Mouse (Mus musculus): ENCODE results near the gene Acot8. TPM values are rescaled to one million over a fixed set of nuclear protein-coding genes. Genes with fewer than 3 reads are reported as not detected.

The Acot8 gene
- polyA plus RNA-seq, 1 experiment from 2014 or later: 24.2 TPM

- H3K27ac ChIP-seq (ENCODE audit: low read depth, low read length): no peak within 1 kb of the TSS
- H3K36me3 ChIP-seq (ENCODE audit: control insufficient read depth, insufficient read depth, low read length): no peaks in the 10 kb centered on the region
- no peaks in the 10 kb centered on the region for H3K27me3 ChIP-seq (ENCODE audit: control insufficient read depth, insufficient read depth, low read length)
- no peak within 1 kb of the TSS for H3K4me3 ChIP-seq (ENCODE audit: low read depth, low read length)
- H3K9ac ChIP-seq (replicated peaks; ENCODE audit: low read depth, low read length): no peak within 1 kb of the TSS
- 76% methylated on average over 8 of the region's 8 CpGs for WGBS
- no peaks in the 10 kb centered on the region for H3K4me1 ChIP-seq (ENCODE audit: control insufficient read depth, insufficient read depth, low read length)
- no peak for ATAC-seq (ENCODE audit: low read depth)
- no peaks in the 10 kb centered on the region for H3K9me3 ChIP-seq (ENCODE audit: control insufficient read depth, low read length)
- no peak within 1 kb of the TSS for H3K4me2 ChIP-seq (ENCODE audit: low read depth, low read length)
Observed at GRCm38 (mm10) chr2:164779481-164780086, 25.1 kb downstream of the Acot8 start, which contains the start of gene Tnnc2. Tnnc2 (minus strand) TSS chr2:164779967.

GRCm38 (mm10) chr2:164778809-164779208 lies 25.9 kb downstream of the Acot8 start:
- 87% methylated on average over 7 of the region's 7 CpGs for WGBS

GRCm38 (mm10) chr2:164778015-164778287 lies 26.7 kb downstream of the Acot8 start:
- Histone ChIP-seq H3K36me3 (ENCODE audit: control insufficient read depth, insufficient read depth, low read length) (no peaks in the 10 kb centered on the region), H3K27ac (ENCODE audit: low read depth, low read length) (no peak overlapping the region), H3K9me3 (ENCODE audit: control insufficient read depth, low read length) (no peaks in the 10 kb centered on the region), H3K27me3 (ENCODE audit: control insufficient read depth, insufficient read depth, low read length) (no peaks in the 10 kb centered on the region), H3K4me2 (ENCODE audit: low read depth, low read length) (no peak overlapping the region), H3K4me1 (ENCODE audit: control insufficient read depth, insufficient read depth, low read length) (no peaks in the 10 kb centered on the region), H3K9ac (replicated peaks; ENCODE audit: low read depth, low read length) (no peak overlapping the region), H3K4me3 (ENCODE audit: low read depth, low read length) (no peak overlapping the region)
- 92% methylated on average over 11 of the region's 11 CpGs for WGBS
- no peak for ATAC-seq (ENCODE audit: low read depth)

More at GRCm38 (mm10) chr2:164778809-164779208, 25.9 kb downstream of the Acot8 start:
- ATAC-seq (ENCODE audit: low read depth): no peak
- Histone ChIP-seq H3K9ac (replicated peaks; ENCODE audit: low read depth, low read length) (no peak overlapping the region), H3K4me2 (ENCODE audit: low read depth, low read length) (no peak overlapping the region), H3K27me3 (ENCODE audit: control insufficient read depth, insufficient read depth, low read length) (no peaks in the 10 kb centered on the region), H3K9me3 (ENCODE audit: control insufficient read depth, low read length) (no peaks in the 10 kb centered on the region), H3K4me1 (ENCODE audit: control insufficient read depth, insufficient read depth, low read length) (no peaks in the 10 kb centered on the region), H3K36me3 (ENCODE audit: control insufficient read depth, insufficient read depth, low read length) (no peaks in the 10 kb centered on the region), H3K4me3 (ENCODE audit: low read depth, low read length) (no peak overlapping the region), H3K27ac (ENCODE audit: low read depth, low read length) (no peak overlapping the region)

- Histone ChIP-seq H3K27ac (ENCODE audit: low read depth, low read length) (no peak overlapping the region), H3K4me1 (ENCODE audit: control insufficient read depth, insufficient read depth, low read length) (no peaks in the 10 kb centered on the region), H3K36me3 (ENCODE audit: control insufficient read depth, insufficient read depth, low read length) (no peaks in the 10 kb centered on the region), H3K27me3 (ENCODE audit: control insufficient read depth, insufficient read depth, low read length) (no peaks in the 10 kb centered on the region), H3K4me2 (ENCODE audit: low read depth, low read length) (no peak overlapping the region), H3K4me3 (ENCODE audit: low read depth, low read length) (no peak overlapping the region), H3K9me3 (ENCODE audit: control insufficient read depth, low read length) (no peaks in the 10 kb centered on the region), H3K9ac (replicated peaks; ENCODE audit: low read depth, low read length) (no peak overlapping the region)
- WGBS: 85% methylated on average over 30 of the region's 30 CpGs
- no peak for ATAC-seq (ENCODE audit: low read depth)
Observed at GRCm38 (mm10) chr2:164777246-164778014, 27.3 kb downstream of the Acot8 start.

GRCm38 (mm10) chr2:164776801-164777200 lies 27.9 kb downstream of the Acot8 start:
- Histone ChIP-seq H3K4me2 (ENCODE audit: low read depth, low read length) (no peak overlapping the region), H3K36me3 (ENCODE audit: control insufficient read depth, insufficient read depth, low read length) (no peaks in the 10 kb centered on the region), H3K27me3 (ENCODE audit: control insufficient read depth, insufficient read depth, low read length) (no peaks in the 10 kb centered on the region), H3K9ac (replicated peaks; ENCODE audit: low read depth, low read length) (no peak overlapping the region), H3K27ac (ENCODE audit: low read depth, low read length) (no peak overlapping the region), H3K4me1 (ENCODE audit: control insufficient read depth, insufficient read depth, low read length) (no peaks in the 10 kb centered on the region), H3K4me3 (ENCODE audit: low read depth, low read length) (no peak overlapping the region), H3K9me3 (ENCODE audit: control insufficient read depth, low read length) (no peaks in the 10 kb centered on the region)
- 68% methylated on average over 17 of the region's 17 CpGs for WGBS
- ATAC-seq (ENCODE audit: low read depth): no peak

- H3K27ac ChIP-seq (ENCODE audit: low read depth, low read length): no peak overlapping the region
- WGBS: 89% methylated on average over 6 of the region's 6 CpGs
- H3K4me3 ChIP-seq (ENCODE audit: low read depth, low read length): no peak overlapping the region
- H3K27me3 ChIP-seq (ENCODE audit: control insufficient read depth, insufficient read depth, low read length): no peaks in the 10 kb centered on the region
- no peak overlapping the region for H3K9ac ChIP-seq (replicated peaks; ENCODE audit: low read depth, low read length)
- no peak overlapping the region for H3K4me2 ChIP-seq (ENCODE audit: low read depth, low read length)
- no peaks in the 10 kb centered on the region for H3K36me3 ChIP-seq (ENCODE audit: control insufficient read depth, insufficient read depth, low read length)
- no peaks in the 10 kb centered on the region for H3K9me3 ChIP-seq (ENCODE audit: control insufficient read depth, low read length)
- 0 out of 2 replicates have a peak, but pooled peaks cover 2% of the 10 kb centered on the region for H3K4me1 ChIP-seq (ENCODE audit: control insufficient read depth, insufficient read depth, low read length)
- ATAC-seq (ENCODE audit: low read depth): no peak
Observed at GRCm38 (mm10) chr2:164776130-164776529, 28.6 kb downstream of the Acot8 start.

- ATAC-seq (ENCODE audit: low read depth): no peak
- no peaks in the 10 kb centered on the region for H3K9me3 ChIP-seq (ENCODE audit: control insufficient read depth, low read length)
- peaks cover 12% of the 10 kb centered on the region for H3K4me1 ChIP-seq (ENCODE audit: control insufficient read depth, insufficient read depth, low read length)
- no peak overlapping the region for H3K4me2 ChIP-seq (ENCODE audit: low read depth, low read length)
- no peaks in the 10 kb centered on the region for H3K27me3 ChIP-seq (ENCODE audit: control insufficient read depth, insufficient read depth, low read length)
- H3K36me3 ChIP-seq (ENCODE audit: control insufficient read depth, insufficient read depth, low read length): no peaks in the 10 kb centered on the region
- H3K4me3 ChIP-seq (ENCODE audit: low read depth, low read length): no peak overlapping the region
- 88% methylated on average over 5 of the region's 5 CpGs for WGBS
- H3K9ac ChIP-seq (replicated peaks; ENCODE audit: low read depth, low read length): no peak overlapping the region
- H3K27ac ChIP-seq (ENCODE audit: low read depth, low read length): no peak overlapping the region
Observed at GRCm38 (mm10) chr2:164773989-164774364, 30.7 kb downstream of the Acot8 start.

GRCm38 (mm10) chr2:164773229-164773988 lies 31.3 kb downstream of the Acot8 start:
- no peaks in the 10 kb centered on the region for H3K27me3 ChIP-seq (ENCODE audit: control insufficient read depth, insufficient read depth, low read length)
- no peaks in the 10 kb centered on the region for H3K9me3 ChIP-seq (ENCODE audit: control insufficient read depth, low read length)
- H3K36me3 ChIP-seq (ENCODE audit: control insufficient read depth, insufficient read depth, low read length): no peaks in the 10 kb centered on the region
- H3K4me3 ChIP-seq (ENCODE audit: low read depth, low read length): no peak overlapping the region
- no peak overlapping the region for H3K27ac ChIP-seq (ENCODE audit: low read depth, low read length)
- no peak overlapping the region for H3K9ac ChIP-seq (replicated peaks; ENCODE audit: low read depth, low read length)
- peaks cover 12% of the 10 kb centered on the region for H3K4me1 ChIP-seq (ENCODE audit: control insufficient read depth, insufficient read depth, low read length)
- ATAC-seq (ENCODE audit: low read depth): no peak
- no peak overlapping the region for H3K4me2 ChIP-seq (ENCODE audit: low read depth, low read length)
- 79% methylated on average over 14 of the region's 14 CpGs for WGBS

GRCm38 (mm10) chr2:164771123-164771522 lies 33.6 kb downstream of the Acot8 start:
- Histone ChIP-seq H3K9me3 (ENCODE audit: control insufficient read depth, low read length) (no peaks in the 10 kb centered on the region), H3K4me2 (ENCODE audit: low read depth, low read length) (peak overlapping the region; percentile 95; the same call in 1 of the 2 replicates), H3K36me3 (ENCODE audit: control insufficient read depth, insufficient read depth, low read length) (peaks cover 15% of the 10 kb centered on the region; the same call in 1 of the 2 replicates), H3K27me3 (ENCODE audit: control insufficient read depth, insufficient read depth, low read length) (no peaks in the 10 kb centered on the region), H3K27ac (ENCODE audit: low read depth, low read length) (no peak overlapping the region), H3K4me3 (ENCODE audit: low read depth, low read length) (no peak overlapping the region), H3K4me1 (ENCODE audit: control insufficient read depth, insufficient read depth, low read length) (peaks cover 12% of the 10 kb centered on the region), H3K9ac (replicated peaks; ENCODE audit: low read depth, low read length) (no peak overlapping the region)
- 85% methylated on average over 8 of the region's 8 CpGs for WGBS
- no peak for ATAC-seq (ENCODE audit: low read depth)

All from neural tube, embryonic 14.5 days (tissue).